Mouse (Mus musculus): ENCODE measurements around the gene Ankrd16. TPM values are rescaled to one million over a fixed set of nuclear protein-coding genes. Genes with fewer than 3 reads are reported as not detected.

The Ankrd16 gene
- total RNA-seq (2014; rRNA removed) (42.6 and 43.4 TPM in 2 replicates), polyA plus RNA-seq (2015; fragmentation: Nextera tagmentation; extraction: Ambion mirVana) (35.7 and 36.7 TPM in 2 replicates)

DNA sequence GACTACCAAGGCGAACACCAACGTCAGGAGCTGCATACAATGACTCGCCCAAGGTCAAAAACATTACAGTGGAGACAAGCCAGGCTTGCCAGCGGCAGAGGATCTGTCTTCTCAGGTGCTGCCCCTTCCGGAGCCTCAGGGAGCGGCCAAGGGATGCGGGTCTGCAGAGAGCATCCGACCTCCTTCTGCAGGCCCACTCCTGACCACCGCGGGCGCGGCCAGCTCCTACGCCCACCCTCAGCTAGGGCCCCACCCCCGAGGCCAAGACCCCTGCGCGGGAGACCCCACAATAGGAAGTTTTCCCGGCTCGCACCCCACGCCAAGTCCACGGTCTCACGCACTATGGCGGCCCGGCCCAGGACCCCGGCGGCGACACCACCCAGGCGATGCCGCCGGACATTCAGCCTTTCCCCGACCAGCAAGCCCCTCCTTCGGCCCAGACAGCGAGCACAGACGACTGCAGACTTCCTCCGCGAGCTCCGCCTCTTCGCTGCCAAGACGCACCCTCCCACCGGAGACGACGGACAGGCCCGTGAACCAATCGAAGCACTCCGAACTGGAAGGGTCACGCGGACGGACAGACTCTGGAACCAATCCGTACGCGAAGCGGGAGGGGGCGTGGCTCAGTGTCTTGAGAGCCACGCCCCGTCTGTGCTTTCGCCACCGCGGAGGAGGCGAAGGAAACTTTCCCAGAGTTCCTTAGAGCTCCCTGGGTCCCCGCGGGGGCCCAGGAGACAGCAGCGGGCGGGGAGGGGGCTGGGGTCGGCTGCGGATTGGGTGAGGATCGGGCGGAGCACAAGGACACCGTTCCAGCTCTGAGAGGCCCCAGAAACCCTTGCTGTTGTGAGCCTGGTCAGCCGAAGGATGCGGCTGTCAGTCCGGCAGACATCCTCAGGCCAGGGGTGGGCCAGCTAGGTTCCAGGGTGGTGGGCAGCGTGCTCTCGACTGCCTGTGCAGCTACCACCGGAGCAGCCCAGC, at the start of gene Ankrd16, which contains the start of gene Fbh1:
Gene Ankrd16 (plus strand): TSS at position 786 of the 978 bp plus-strand sequence.
Gene Fbh1 (minus strand): TSS at position 492 of the 978 bp plus-strand sequence.
- no peaks in the 10 kb centered on the region for H3K27me3 ChIP-seq (ENCODE audit: insufficient read depth, low read length)
- peak; percentile 38 for TF ChIP-seq CTCF (IDR thresholded peaks at IDR 0.05; ENCODE audit: low read depth)
- peak within 1 kb of the TSS; percentile 84 for H3K9ac ChIP-seq (replicated peaks; ENCODE audit: low read length)
- ATAC-seq, result peak; percentile 96
- DNase-seq (ENCODE audit: low spot score), result peak; percentile 100
- no peaks in the 10 kb centered on the region for H3K9me3 ChIP-seq (ENCODE audit: low read length)
- WGBS, result 1% methylated on average over 71 of the region's 73 CpGs
- peaks cover 20% of the 10 kb centered on the region for H3K4me1 ChIP-seq (ENCODE audit: insufficient read depth, low read length)
- H3K4me2 ChIP-seq (ENCODE audit: low read depth, low read length), result peak within 1 kb of the TSS; percentile 95
- peak within 1 kb of the TSS; percentile 99 for H3K27ac ChIP-seq
- peak within 1 kb of the TSS; percentile 86 for H3K4me3 ChIP-seq (ENCODE audit: low read length)
- peaks cover 12% of the 10 kb centered on the region; the same call in 1 of the 2 replicates for H3K36me3 ChIP-seq (ENCODE audit: insufficient read depth, low read length)

DNA sequence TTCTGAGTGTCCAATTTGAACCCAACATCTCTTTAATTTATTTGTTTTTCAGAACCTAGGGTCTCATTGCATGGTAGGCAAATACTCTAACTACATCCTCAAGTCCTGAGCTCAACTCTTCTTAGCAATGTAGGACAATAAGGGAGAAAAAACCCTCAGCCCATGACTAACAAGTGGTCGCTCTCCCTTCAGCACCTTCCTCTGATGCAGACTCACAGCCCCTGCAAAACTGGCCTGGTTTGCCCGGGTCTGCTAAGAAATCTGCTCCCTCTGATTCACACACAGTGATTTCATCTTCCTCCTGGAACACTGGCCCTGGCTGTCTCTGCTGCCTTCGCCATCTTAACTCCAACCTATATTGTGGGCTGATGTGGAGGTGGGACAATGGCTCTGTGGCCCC, 48.6 kb upstream of the Ankrd16 start:
- no peaks in the 10 kb centered on the region for H3K4me1 ChIP-seq (ENCODE audit: insufficient read depth, low read length)
- no peak overlapping the region for H3K9ac ChIP-seq (replicated peaks; ENCODE audit: low read length)
- H3K27ac ChIP-seq, result no peak overlapping the region
- H3K36me3 ChIP-seq (ENCODE audit: insufficient read depth, low read length), result no peaks in the 10 kb centered on the region
- no peak for TF ChIP-seq CTCF (IDR thresholded peaks at IDR 0.05; ENCODE audit: low read depth)
- WGBS, result 67% methylated on average over 3 of the region's 3 CpGs
- no peak overlapping the region for H3K4me3 ChIP-seq (ENCODE audit: low read length)
- H3K9me3 ChIP-seq (ENCODE audit: low read length), result no peaks in the 10 kb centered on the region
- ATAC-seq (no peak), DNase-seq (ENCODE audit: low spot score) (no peak)
- H3K27me3 ChIP-seq (ENCODE audit: insufficient read depth, low read length), result no peaks in the 10 kb centered on the region
- no peak overlapping the region for H3K4me2 ChIP-seq (ENCODE audit: low read depth, low read length)

DNA sequence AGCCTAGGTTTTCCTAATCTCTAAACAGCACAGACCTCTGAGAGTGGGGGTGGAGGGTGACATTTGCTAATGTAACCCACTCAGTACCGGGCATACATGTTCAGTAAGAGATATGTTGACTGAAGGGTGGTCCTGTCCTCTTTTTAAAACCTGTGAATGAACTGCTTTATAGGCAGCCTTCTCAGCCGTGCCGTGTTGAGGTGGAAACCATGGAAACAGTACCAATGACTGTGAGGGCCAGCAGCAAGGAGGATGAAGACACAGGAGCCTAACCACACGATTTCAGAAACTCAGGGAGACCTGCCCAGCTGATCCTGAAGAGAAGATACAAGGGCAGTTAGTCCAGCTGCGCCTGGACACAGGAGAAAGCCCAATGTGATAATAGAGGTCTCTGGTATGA, 44.7 kb upstream of the Ankrd16 start:
- no peak overlapping the region for H3K27ac ChIP-seq
- no peak overlapping the region for H3K4me2 ChIP-seq (ENCODE audit: low read depth, low read length)
- H3K9me3 ChIP-seq (ENCODE audit: low read length), result no peaks in the 10 kb centered on the region
- H3K27me3 ChIP-seq (ENCODE audit: insufficient read depth, low read length), result no peaks in the 10 kb centered on the region
- no peaks in the 10 kb centered on the region; the same call in 1 of the 2 replicates for H3K36me3 ChIP-seq (ENCODE audit: insufficient read depth, low read length)
- WGBS, result 47% methylated on average over 5 of the region's 5 CpGs
- H3K4me3 ChIP-seq (ENCODE audit: low read length), result no peak overlapping the region
- H3K9ac ChIP-seq (replicated peaks; ENCODE audit: low read length), result no peak overlapping the region
- DNase-seq (ENCODE audit: low spot score) (no peak), ATAC-seq (peak; percentile 67; the same call in 1 of the 2 replicates)
- TF ChIP-seq CTCF (IDR thresholded peaks at IDR 0.05; ENCODE audit: low read depth), result no peak
- H3K4me1 ChIP-seq (ENCODE audit: insufficient read depth, low read length), result no peaks in the 10 kb centered on the region

DNA sequence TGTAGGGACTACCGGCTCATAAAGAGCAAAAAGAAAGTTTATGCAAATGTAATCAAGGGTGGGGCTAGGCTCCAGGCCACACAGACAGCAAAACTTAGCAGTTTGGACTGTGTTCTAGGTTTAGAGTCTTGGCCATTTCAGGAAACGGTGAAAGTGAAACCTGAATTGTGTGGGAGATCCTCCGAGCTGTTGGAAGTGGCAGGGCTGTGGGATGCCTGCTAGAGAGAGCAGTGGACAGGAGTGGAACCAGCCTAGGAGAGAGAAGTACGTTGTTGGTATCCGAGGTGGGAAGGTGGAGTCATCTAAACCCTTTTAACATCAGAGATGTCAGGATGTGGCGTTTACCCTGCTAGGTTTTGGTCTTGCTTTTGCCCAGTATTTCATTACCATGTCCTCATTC, 41.8 kb upstream of the Ankrd16 start:
- Histone ChIP-seq H3K9ac (replicated peaks; ENCODE audit: low read length) (no peak overlapping the region), H3K36me3 (ENCODE audit: insufficient read depth, low read length) (peaks cover 13% of the 10 kb centered on the region), H3K27me3 (ENCODE audit: insufficient read depth, low read length) (no peaks in the 10 kb centered on the region), H3K4me2 (ENCODE audit: low read depth, low read length) (no peak overlapping the region), H3K4me1 (ENCODE audit: insufficient read depth, low read length) (no peaks in the 10 kb centered on the region), H3K9me3 (ENCODE audit: low read length) (no peaks in the 10 kb centered on the region), H3K4me3 (ENCODE audit: low read length) (no peak overlapping the region), H3K27ac (no peak overlapping the region)
- ATAC-seq (no peak), DNase-seq (ENCODE audit: low spot score) (no peak)
- 84% methylated on average over 6 of the region's 6 CpGs for WGBS
- TF ChIP-seq CTCF (IDR thresholded peaks at IDR 0.05; ENCODE audit: low read depth), result no peak

DNA sequence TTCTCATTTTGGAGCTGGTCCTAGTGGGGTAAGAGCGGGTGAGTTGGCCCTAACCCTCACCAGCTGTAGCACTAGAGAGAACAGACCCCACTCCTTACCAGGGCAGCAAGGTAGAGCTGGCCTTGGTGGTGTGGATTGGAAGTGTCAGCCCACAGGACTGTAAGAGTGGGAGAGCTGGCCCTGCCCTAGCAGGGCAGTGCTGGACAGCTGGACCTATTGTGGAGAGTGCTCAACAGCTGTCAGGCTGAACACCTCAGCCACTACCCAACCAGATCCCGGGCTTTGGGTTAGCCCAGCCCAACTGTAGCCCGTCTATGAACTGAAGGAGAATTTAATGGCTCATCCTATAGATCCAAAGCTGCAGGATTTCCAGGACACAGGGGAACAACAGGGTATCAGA, 38.9 kb upstream of the Ankrd16 start:
- DNase-seq (ENCODE audit: low spot score) (no peak), ATAC-seq (0 out of 2 replicates have a peak, but pooled peaks have one; percentile 41)
- Histone ChIP-seq H3K9ac (replicated peaks; ENCODE audit: low read length) (no peak overlapping the region), H3K4me3 (ENCODE audit: low read length) (no peak overlapping the region), H3K9me3 (ENCODE audit: low read length) (no peaks in the 10 kb centered on the region), H3K27ac (no peak overlapping the region), H3K27me3 (ENCODE audit: insufficient read depth, low read length) (no peaks in the 10 kb centered on the region), H3K36me3 (ENCODE audit: insufficient read depth, low read length) (peaks cover 40% of the 10 kb centered on the region), H3K4me1 (ENCODE audit: insufficient read depth, low read length) (no peaks in the 10 kb centered on the region), H3K4me2 (ENCODE audit: low read depth, low read length) (no peak overlapping the region)
- TF ChIP-seq CTCF (IDR thresholded peaks at IDR 0.05; ENCODE audit: low read depth), result no peak
- WGBS, result 87% methylated on average over 3 of the region's 3 CpGs

DNA sequence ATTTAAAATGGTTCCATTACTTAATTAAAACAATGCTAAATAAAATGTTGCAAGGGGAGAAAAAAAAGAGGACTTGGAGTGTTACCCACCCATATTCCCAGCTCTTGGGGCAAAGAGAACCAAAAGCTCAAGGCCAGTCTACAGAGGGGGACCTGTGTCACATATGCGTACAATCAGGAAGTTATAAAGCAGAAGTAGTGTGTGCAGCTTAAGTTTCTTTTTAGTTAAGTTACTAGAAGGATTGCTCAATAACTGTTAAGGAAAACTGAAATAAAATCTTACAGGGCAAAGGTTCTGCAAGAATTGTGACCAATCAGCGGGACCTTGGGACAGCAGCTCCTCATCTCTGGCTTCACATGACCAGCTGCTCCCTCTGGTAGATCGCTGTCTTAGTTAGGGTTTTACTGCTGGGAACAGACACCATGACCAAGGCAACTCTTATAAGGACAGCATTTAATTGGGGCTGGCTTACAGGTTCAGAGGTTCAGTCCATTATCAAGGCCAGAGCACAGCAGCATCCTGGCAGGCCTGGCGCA, 38.1 kb upstream of the Ankrd16 start:
- H3K27ac ChIP-seq, result no peak overlapping the region
- no peak for ATAC-seq
- no peaks in the 10 kb centered on the region for H3K27me3 ChIP-seq (ENCODE audit: insufficient read depth, low read length)
- no peak overlapping the region for H3K4me2 ChIP-seq (ENCODE audit: low read depth, low read length)
- H3K4me3 ChIP-seq (ENCODE audit: low read length), result no peak overlapping the region
- 94% methylated on average over 4 of the region's 4 CpGs for WGBS
- H3K9ac ChIP-seq (replicated peaks; ENCODE audit: low read length), result no peak overlapping the region
- peaks cover 40% of the 10 kb centered on the region for H3K36me3 ChIP-seq (ENCODE audit: insufficient read depth, low read length)
- H3K4me1 ChIP-seq (ENCODE audit: insufficient read depth, low read length), result no peaks in the 10 kb centered on the region
- no peak for DNase-seq (ENCODE audit: low spot score)
- no peaks in the 10 kb centered on the region for H3K9me3 ChIP-seq (ENCODE audit: low read length)
- no peak for TF ChIP-seq CTCF (IDR thresholded peaks at IDR 0.05; ENCODE audit: low read depth)
